Mouse (Mus musculus) stomach, embryonic 14.5 days (tissue): Measurements from ENCODE around the gene Arhgef10l. TPM values are rescaled to one million over a fixed set of nuclear protein-coding genes. Genes with fewer than 3 reads are reported as not detected.
A peak's percentile ranks its signal among the peaks of the same experiment; 100 is the strongest.

Experiments
- ATAC-seq: fragments of 200-750 bp; cut with Nextera tagmentation; 2 replicates; pipeline ENCODE4 v1.8.0; 2017; ENCODE audit warnings: low read depth, moderate TSS enrichment; ENCODE audit not compliant: insufficient number of reproducible peaks, insufficient read depth, low FRiP score
- H3K27ac ChIP-seq: fragments of 300-500 bp; sonication (generic); 2 replicates; pipeline ENCODE4 v1.5.1; 2014; ENCODE audit warnings: mild to moderate bottlenecking, low read length, moderate library complexity, mixed read lengths
- H3K27me3 ChIP-seq: fragments of 300-500 bp; sonication (generic); 2 replicates; pipeline ENCODE4 v1.6.1; 2014; ENCODE audit warnings: low read length, control low read depth, mixed read lengths; ENCODE audit not compliant: control insufficient read depth, insufficient read depth
- H3K36me3 ChIP-seq: fragments of 300-500 bp; sonication (generic); 2 replicates; pipeline ENCODE4 v1.6.1; 2014; ENCODE audit warnings: mild to moderate bottlenecking, control low read depth, low read length, moderate library complexity, mixed read lengths; ENCODE audit not compliant: control insufficient read depth, insufficient read depth
- H3K4me1 ChIP-seq: fragments of 300-500 bp; sonication (generic); 2 replicates; pipeline ENCODE4 v1.6.1; 2014; ENCODE audit warnings: low read length, control low read depth, mixed read lengths; ENCODE audit not compliant: control insufficient read depth, insufficient read depth
- H3K4me2 ChIP-seq: fragments of 300-500 bp; sonication (generic); replicated peaks from 2 replicates; pipeline ENCODE4 v1.6.1; 2014; ENCODE audit warnings: low read depth, low read length, control low read depth
- H3K4me3 ChIP-seq: fragments of 300-500 bp; sonication (generic); 2 replicates; pipeline ENCODE4 v1.5.1; 2014; ENCODE audit warnings: low read depth, low read length, control low read depth
- H3K9ac ChIP-seq: fragments of 300-500 bp; sonication (generic); replicated peaks from 2 replicates; pipeline ENCODE4 v1.6.1; 2014; ENCODE audit warnings: low read depth, mild to moderate bottlenecking, control low read depth, low read length, moderate library complexity, mixed read lengths
- H3K9me3 ChIP-seq: fragments of 300-500 bp; sonication (generic); 2 replicates; pipeline ENCODE4 v1.6.1; 2016; ENCODE audit warnings: low read depth, low read length, control low read depth; ENCODE audit not compliant: control insufficient read depth
- WGBS: fragments of 180-500 bp; shearing (Covaris S2); extraction: QIAGEN DNeasy Blood & Tissue Kit; methylation state at CpG from one replicate; pipeline ENCODE4 v1.1.7; 2014; 5-methylcytosine and 5-hydroxymethylcytosine counted together
- polyA plus RNA-seq: library from polyadenylated mRNA; unstranded; fragments of >200 nt; fragmentation: Nextera tagmentation; extraction: Ambion mirVana; gene quantifications from 2 replicates; pipeline ENCODE4 v1.2.1, GENCODE M21; 2014

The Arhgef10l gene
- polyA plus RNA-seq, 1 experiment from 2014 or later, result 9.9 TPM

- Histone ChIP-seq H3K4me2 (no peak overlapping the region), H3K4me3 (no peak overlapping the region), H3K4me1 (no peaks in the 10 kb centered on the region), H3K27ac (no peak overlapping the region), H3K27me3 (no peaks in the 10 kb centered on the region), H3K9me3 (no peaks in the 10 kb centered on the region), H3K9ac (no peak overlapping the region), H3K36me3 (no peaks in the 10 kb centered on the region; the same call in none of the 2 replicates)
- 35% methylated on average over 9 of the region's 9 CpGs for WGBS
- ATAC-seq, result no peak
Observed at GRCm38 (mm10) chr4:140531024-140531423, 134.8 kb downstream of the Arhgef10l start.

DNA sequence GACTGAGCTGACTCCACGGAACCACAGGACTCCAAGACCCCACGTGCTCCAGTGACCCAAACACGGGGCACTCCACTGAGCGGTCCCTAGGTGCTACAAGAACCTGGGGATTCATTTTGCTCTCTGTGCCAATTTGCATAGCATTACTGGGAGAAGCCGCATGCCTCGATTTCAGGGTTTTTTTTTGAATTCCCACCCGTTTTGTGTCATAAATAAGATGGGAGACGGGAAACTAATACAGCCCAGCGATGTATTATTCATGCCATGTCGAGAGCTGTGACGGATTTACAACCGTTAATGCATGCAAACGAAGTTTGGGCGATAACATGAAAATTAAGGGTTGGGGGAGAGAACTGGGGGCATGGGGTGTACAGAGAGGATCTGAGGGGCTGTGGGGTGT, 136.1 kb downstream of the Arhgef10l start:
- no peaks in the 10 kb centered on the region for H3K27me3 ChIP-seq
- no peak overlapping the region for H3K9ac ChIP-seq
- H3K4me1 ChIP-seq, result no peaks in the 10 kb centered on the region
- H3K4me2 ChIP-seq, result no peak overlapping the region
- H3K9me3 ChIP-seq, result no peaks in the 10 kb centered on the region
- 75% methylated on average over 14 of the region's 14 CpGs for WGBS
- ATAC-seq, result no peak
- no peaks in the 10 kb centered on the region; the same call in none of the 2 replicates for H3K36me3 ChIP-seq
- H3K4me3 ChIP-seq, result no peak overlapping the region
- H3K27ac ChIP-seq, result no peak overlapping the region

GRCm38 (mm10) chr4:140528443-140528842, 137.4 kb downstream of the Arhgef10l start:
- H3K4me3 ChIP-seq, result no peak overlapping the region
- no peak overlapping the region for H3K4me2 ChIP-seq
- no peaks in the 10 kb centered on the region for H3K9me3 ChIP-seq
- H3K9ac ChIP-seq, result no peak overlapping the region
- H3K27ac ChIP-seq, result no peak overlapping the region
- ATAC-seq, result no peak
- no peaks in the 10 kb centered on the region; the same call in 1 of the 2 replicates for H3K36me3 ChIP-seq
- WGBS, result 87% methylated on average over 5 of the region's 5 CpGs
- no peaks in the 10 kb centered on the region for H3K4me1 ChIP-seq
- H3K27me3 ChIP-seq, result no peaks in the 10 kb centered on the region

DNA sequence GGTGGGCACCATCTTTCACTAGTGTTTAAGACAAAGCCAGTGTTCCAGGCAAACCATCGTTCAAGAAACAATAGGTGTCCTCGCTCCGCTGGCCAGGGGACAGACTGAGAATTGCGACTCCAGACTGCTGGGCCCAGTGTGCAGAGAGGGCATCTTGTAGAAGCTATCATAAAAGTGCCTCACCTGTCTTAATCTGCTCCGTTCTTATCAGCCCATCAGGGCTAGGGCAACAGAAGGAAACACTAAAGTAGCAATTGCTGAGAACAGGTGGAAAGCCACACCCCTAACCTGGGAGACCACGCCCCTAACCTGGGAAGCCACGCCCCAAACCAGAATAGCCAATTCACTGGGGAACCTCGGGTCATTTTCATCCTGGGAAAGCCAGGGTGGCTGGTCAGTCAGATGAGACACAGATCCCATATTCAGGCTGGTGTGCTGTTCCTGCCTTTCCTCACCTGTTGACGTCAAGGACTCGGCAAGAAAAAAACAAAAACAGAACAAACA, 140.1 kb downstream of the Arhgef10l start:
- Histone ChIP-seq H3K4me1 (no peaks in the 10 kb centered on the region), H3K4me2 (no peak overlapping the region), H3K36me3 (peaks cover 4% of the 10 kb centered on the region), H3K9me3 (no peaks in the 10 kb centered on the region), H3K27ac (no peak overlapping the region), H3K27me3 (no peaks in the 10 kb centered on the region), H3K9ac (no peak overlapping the region), H3K4me3 (no peak overlapping the region)
- ATAC-seq, result no peak
- WGBS, result 75% methylated on average over 10 of the region's 10 CpGs

DNA sequence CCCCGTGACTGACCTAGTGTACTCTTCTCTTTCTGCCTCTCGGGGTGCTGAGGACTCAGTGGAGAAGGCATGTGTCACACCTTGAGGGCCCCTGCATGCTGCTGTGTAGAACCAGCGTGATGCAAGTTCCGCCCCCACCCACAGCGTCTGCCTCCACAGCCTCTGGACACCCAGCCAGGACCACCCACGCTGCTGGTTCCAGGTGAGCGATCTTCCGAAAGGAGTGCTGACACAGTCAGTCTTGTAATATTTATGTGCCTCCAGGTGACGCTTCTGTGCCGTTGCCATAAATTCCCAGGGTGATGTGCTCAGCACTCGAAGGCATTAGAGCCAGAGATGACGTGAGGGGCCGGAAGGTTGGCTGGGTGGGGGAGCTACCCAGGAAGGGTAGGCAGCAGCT, 140.9 kb downstream of the Arhgef10l start:
- Histone ChIP-seq H3K27me3 (no peaks in the 10 kb centered on the region), H3K4me3 (no peak overlapping the region), H3K9me3 (no peaks in the 10 kb centered on the region), H3K4me1 (no peaks in the 10 kb centered on the region), H3K27ac (no peak overlapping the region), H3K4me2 (no peak overlapping the region), H3K9ac (no peak overlapping the region), H3K36me3 (peaks cover 4% of the 10 kb centered on the region)
- WGBS, result 54% methylated on average over 13 of the region's 13 CpGs
- no peak for ATAC-seq

GRCm38 (mm10) chr4:140522873-140523272, 142.9 kb downstream of the Arhgef10l start:
- 91% methylated on average over 4 of the region's 4 CpGs for whole genome bisulfite sequencing
- H3K4me2 ChIP-seq, result no peak overlapping the region
- no peak overlapping the region for H3K27ac ChIP-seq
- ATAC-seq, result no peak
- H3K4me1 ChIP-seq, result 0 out of 2 replicates have a peak, but pooled peaks cover 2% of the 10 kb centered on the region
- H3K4me3 ChIP-seq, result no peak overlapping the region
- H3K9ac ChIP-seq, result no peak overlapping the region
- H3K36me3 ChIP-seq, result peaks cover 4% of the 10 kb centered on the region
- H3K27me3 ChIP-seq, result no peaks in the 10 kb centered on the region
- no peaks in the 10 kb centered on the region for H3K9me3 ChIP-seq

GRCm38 (mm10) chr4:140520719-140521118, 145.1 kb downstream of the Arhgef10l start:
- H3K4me3 ChIP-seq, result no peak overlapping the region
- ATAC-seq, result no peak
- H3K9ac ChIP-seq, result no peak overlapping the region
- no peaks in the 10 kb centered on the region for H3K9me3 ChIP-seq
- no peak overlapping the region for H3K4me2 ChIP-seq
- no peaks in the 10 kb centered on the region for H3K27me3 ChIP-seq
- no peak overlapping the region for H3K27ac ChIP-seq
- H3K4me1 ChIP-seq, result 0 out of 2 replicates have a peak, but pooled peaks cover 2% of the 10 kb centered on the region
- H3K36me3 ChIP-seq, result peaks cover 10% of the 10 kb centered on the region; the same call in 1 of the 2 replicates
- 92% methylated on average over 9 of the region's 9 CpGs for WGBS

DNA sequence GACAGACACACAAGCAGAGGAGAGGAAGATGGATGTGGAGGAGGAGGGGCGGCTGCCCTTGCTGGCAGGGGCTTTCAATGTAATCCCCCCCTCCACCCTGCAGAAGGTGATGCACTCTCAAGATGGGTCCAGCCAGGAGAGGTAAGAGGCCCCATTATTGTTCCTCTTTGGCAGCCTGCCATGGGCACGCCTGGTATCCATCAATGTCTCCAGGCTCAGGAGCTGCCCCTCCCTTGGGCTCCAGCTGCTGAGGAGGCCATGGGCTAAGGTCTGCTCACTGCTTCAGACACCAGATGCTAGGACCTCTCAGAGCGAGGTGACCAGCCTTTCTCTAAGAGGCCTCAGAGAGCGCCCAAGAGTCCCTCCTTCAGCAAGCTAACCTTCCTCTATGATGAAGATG, 152.0 kb downstream of the Arhgef10l start:
- WGBS, result 44% methylated on average over 4 of the region's 4 CpGs
- Histone ChIP-seq H3K27ac (no peak overlapping the region), H3K4me1 (peaks cover 8% of the 10 kb centered on the region; the same call in 1 of the 2 replicates), H3K27me3 (no peaks in the 10 kb centered on the region), H3K4me3 (no peak overlapping the region), H3K9ac (no peak overlapping the region), H3K36me3 (peaks cover 14% of the 10 kb centered on the region), H3K9me3 (no peaks in the 10 kb centered on the region), H3K4me2 (no peak overlapping the region)
- peak; percentile 38; the same call in 1 of the 2 replicates for ATAC-seq

- H3K4me3 ChIP-seq, result no peak overlapping the region
- H3K4me1 ChIP-seq, result peaks cover 5% of the 10 kb centered on the region; the same call in 1 of the 2 replicates
- no peak overlapping the region for H3K9ac ChIP-seq
- H3K27me3 ChIP-seq, result no peaks in the 10 kb centered on the region
- H3K27ac ChIP-seq, result no peak overlapping the region
- H3K9me3 ChIP-seq, result no peaks in the 10 kb centered on the region
- H3K4me2 ChIP-seq, result no peak overlapping the region
- peaks cover 1% of the 10 kb centered on the region; the same call in 1 of the 2 replicates for H3K36me3 ChIP-seq
- ATAC-seq, result no peak
Observed at GRCm38 (mm10) chr4:140509856-140510255, 156.0 kb downstream of the Arhgef10l start.
